Mouse (Mus musculus): ENCODE measurements around the gene Fam219a. TPM values are rescaled to one million over a fixed set of nuclear protein-coding genes. Genes with fewer than 3 reads are reported as not detected.

Gene Fam219a
- polyA plus RNA-seq (2012; rRNA removed) = 75.4 and 86.6 TPM in 2 replicates

GRCm38 (mm10) chr4:41569411-41569885, at the start of gene Fam219a, which contains the start of gene Dnaic1:
TSS of gene Fam219a (minus strand) at chr4:41569538.
TSS of gene Dnaic1 (plus strand) at chr4:41569775.

GRCm38 (mm10) chr4:41517233-41517632, 52.1 kb downstream of the Fam219a start, which contains the start of gene 1110017D15Rik:
TSS of gene 1110017D15Rik (minus strand) at chr4:41517333.

DNA sequence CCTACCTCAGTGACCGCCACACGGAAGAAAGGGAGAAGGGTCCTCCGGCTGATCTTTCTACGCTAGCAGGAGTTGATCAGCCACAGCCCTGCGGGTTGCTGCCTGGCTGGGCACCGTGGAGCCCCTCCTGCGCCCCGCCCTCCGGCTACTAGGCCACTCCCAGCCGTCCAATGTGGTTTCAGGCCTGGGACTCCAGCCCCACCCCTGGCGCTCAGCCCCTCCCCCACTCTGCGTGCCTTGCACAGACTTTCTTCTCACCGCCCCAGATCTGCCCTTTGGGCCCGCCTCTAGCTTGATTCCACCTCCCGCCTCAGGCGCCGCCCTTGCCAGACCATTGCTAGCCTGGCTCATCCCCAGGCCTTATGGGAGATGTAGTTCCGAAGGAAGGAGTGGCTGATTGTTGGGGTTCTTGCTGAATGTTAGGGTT, 66.3 kb downstream of the Fam219a start, which contains the start of gene AI464131:
Gene AI464131, minus strand, starts transcription at position 91 of the 427 bp plus-strand sequence.

Other genes starting within 250 kb of the Fam219a start
- 52.9 and 56.0 TPM in 2 replicates for gene Ubap1, start 220.5 kb downstream of the Fam219a start, polyA plus RNA-seq (2012; rRNA removed)
- 4.3 and 5.0 TPM in 2 replicates for gene Kif24, start 104.7 kb downstream of the Fam219a start, polyA plus RNA-seq (2012; rRNA removed)
- 43.1 and 49.1 TPM in 2 replicates for gene Nudt2, start 104.4 kb downstream of the Fam219a start, polyA plus RNA-seq (2012; rRNA removed)
- gene AI464131, start 66.5 kb downstream of the Fam219a start, polyA plus RNA-seq (2012; rRNA removed) = 4.6 and 6.7 TPM in 2 replicates
- gene 1110017D15Rik, start 52.2 kb downstream of the Fam219a start, polyA plus RNA-seq (2012; rRNA removed) = 8.3 and 11.9 TPM in 2 replicates
- 2.3 and 2.9 TPM in 2 replicates for gene Dnaic1, start 237 bp upstream of the Fam219a start, polyA plus RNA-seq (2012; rRNA removed)
- 86.9 and 96.7 TPM in 2 replicates for gene Enho, start 70.8 kb upstream of the Fam219a start, polyA plus RNA-seq (2012; rRNA removed)
- 63.3 and 84.9 TPM in 2 replicates for gene Cntfr, start 127.6 kb upstream of the Fam219a start, polyA plus RNA-seq (2012; rRNA removed)
- gene Il11ra1, start 130.5 kb upstream of the Fam219a start, polyA plus RNA-seq (2012; rRNA removed) = 34.2 and 80.9 TPM in 2 replicates
- 56.4 and 56.9 TPM in 2 replicates for gene Rpp25l, start 144.0 kb upstream of the Fam219a start, polyA plus RNA-seq (2012; rRNA removed)
- 159 and 165 TPM in 2 replicates for gene Dctn3, start 153.6 kb upstream of the Fam219a start, polyA plus RNA-seq (2012; rRNA removed)
- gene Arid3c, start 161.6 kb upstream of the Fam219a start, polyA plus RNA-seq (2012; rRNA removed) = 0.44 and 0.69 TPM in 2 replicates
- 66.6 and 88.5 TPM in 2 replicates for gene Galt, start 185.7 kb upstream of the Fam219a start, polyA plus RNA-seq (2012; rRNA removed)
- 55.0 and 62.8 TPM in 2 replicates for gene Sigmar1, start 186.6 kb upstream of the Fam219a start, polyA plus RNA-seq (2012; rRNA removed)
- 367 and 380 TPM in 2 replicates for gene Ccl27a, start 204.7 kb upstream of the Fam219a start, polyA plus RNA-seq (2012; rRNA removed)

Measured in central nervous system, embryonic 14 days (tissue).